Mouse (Mus musculus) embryo, embryonic 11.5 days (tissue): Measurements from ENCODE around the gene Adgra1.
A peak's percentile ranks its signal among the peaks of the same experiment; 100 is the strongest.

Experiments
- DNase-seq: peaks from one replicate; pipeline ENCODE4 v3.0.0-alpha.2; 2012; ENCODE audit warnings: low read depth, low spot score

The Adgra1 gene

GRCm38 (mm10) chr7:139834036-139834435 is at the start of gene Adgra1:
TSS of gene Adgra1 (plus strand) at chr7:139834174.
- DNase-seq, result peak; percentile 66

GRCm38 (mm10) chr7:139787382-139787781 is 46.6 kb upstream of the Adgra1 start:
- no peak for DNase-seq

GRCm38 (mm10) chr7:139788927-139789326 is 45.0 kb upstream of the Adgra1 start:
- DNase-seq, result no peak

GRCm38 (mm10) chr7:139789718-139790117 is 44.3 kb upstream of the Adgra1 start:
- no peak for DNase-seq

- no peak for DNase-seq
Measured at GRCm38 (mm10) chr7:139791601-139792000, 42.4 kb upstream of the Adgra1 start.

- DNase-seq, result no peak
Measured at GRCm38 (mm10) chr7:139795004-139795605, 38.9 kb upstream of the Adgra1 start.

GRCm38 (mm10) chr7:139797186-139798109 is 36.5 kb upstream of the Adgra1 start:
- no peak for DNase-seq

GRCm38 (mm10) chr7:139806175-139806601 is 27.8 kb upstream of the Adgra1 start:
- no peak for DNase-seq

GRCm38 (mm10) chr7:139810036-139810435 is 23.9 kb upstream of the Adgra1 start:
- no peak for DNase-seq

- DNase-seq, result no peak
Measured at GRCm38 (mm10) chr7:139811706-139812105, 22.3 kb upstream of the Adgra1 start.

- DNase-seq, result no peak
Measured at GRCm38 (mm10) chr7:139813577-139814207, 20.3 kb upstream of the Adgra1 start.

- no peak for DNase-seq
Measured at GRCm38 (mm10) chr7:139822301-139823010, 11.5 kb upstream of the Adgra1 start.

- no peak for DNase-seq
Measured at GRCm38 (mm10) chr7:139827687-139828086, 6.3 kb upstream of the Adgra1 start.

- no peak for DNase-seq
Measured at GRCm38 (mm10) chr7:139833532-139833931, 442 bp upstream of the Adgra1 start.

- no peak for DNase-seq
Measured at GRCm38 (mm10) chr7:139835140-139836131, 1.5 kb downstream of the Adgra1 start.

- DNase-seq, result no peak
Measured at GRCm38 (mm10) chr7:139840443-139841168, 6.6 kb downstream of the Adgra1 start.

GRCm38 (mm10) chr7:139842397-139842796 is 8.4 kb downstream of the Adgra1 start:
- no peak for DNase-seq

- DNase-seq, result no peak
Measured at GRCm38 (mm10) chr7:139843140-139843539, 9.2 kb downstream of the Adgra1 start.

GRCm38 (mm10) chr7:139843776-139844175 is 9.8 kb downstream of the Adgra1 start:
- no peak for DNase-seq

GRCm38 (mm10) chr7:139845101-139845500 is 11.1 kb downstream of the Adgra1 start:
- no peak for DNase-seq
